ENCODE assay signal across 9 mouse cellular contexts in the genomic region with DNA sequence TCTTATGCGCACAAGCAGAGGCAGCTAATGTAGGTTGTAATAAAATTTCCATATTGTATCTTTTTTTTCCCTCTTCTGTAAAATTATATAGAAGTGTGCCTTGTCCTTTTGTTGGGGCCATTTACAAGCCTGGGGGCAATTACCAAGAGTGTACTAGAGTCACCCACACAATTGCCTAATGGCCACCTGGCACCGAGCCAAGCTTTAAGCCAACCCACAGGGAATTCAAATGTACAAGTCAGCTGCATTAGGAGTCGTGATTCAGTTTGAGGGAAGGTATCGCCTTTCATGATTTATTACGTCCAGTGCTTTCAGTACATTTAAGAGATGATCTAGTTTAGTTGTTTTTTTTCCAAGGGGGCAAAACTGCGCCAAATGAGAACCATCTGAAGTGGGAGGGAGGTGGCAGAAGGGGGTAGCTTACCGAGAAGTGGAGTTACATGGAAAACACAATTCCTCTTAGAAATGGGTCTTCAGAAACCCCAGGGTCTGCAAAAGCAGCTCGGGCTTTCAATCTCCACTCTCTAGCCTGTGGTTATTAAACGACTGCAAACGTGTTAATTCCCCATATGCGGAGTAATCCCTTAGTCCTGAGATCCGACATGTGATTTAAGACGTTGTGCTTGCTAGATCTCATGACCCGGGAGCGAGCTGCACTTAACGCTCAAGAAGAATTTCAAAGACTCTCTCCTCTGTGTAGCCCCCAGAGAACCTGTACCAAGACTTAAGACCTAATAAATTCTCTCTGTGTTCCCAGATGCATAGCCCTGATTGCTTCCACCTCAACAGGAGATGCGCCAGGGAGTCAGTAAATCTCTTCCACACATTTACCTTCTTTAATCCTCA.
A peak's percentile ranks its signal among the peaks of the same experiment; 100 is the strongest.
DNase-seq lines count a peak whose midpoint lies in the region; ATAC-seq lines count a peak whose summit lies in the region.
"Had no signal": no experiment of that assay in that cellular context is flagged by ENCODE, and none has a peak within 500 bp of the region (broad histone marks: within the 10 kb centered on the region; RNA-seq: fewer than 3 reads in every experiment).

No protein-coding gene starts in this region.

- no peak overlapping the region for H3K27ac ChIP-seq in kidney, embryonic 16.5 days (ENCODE audit: low read length)
- H3K27ac ChIP-seq in forebrain, embryonic 13.5 days, result no peak overlapping the region

- WGBS in kidney, embryonic 16.5 days, result 22% methylated on average over 17 of the region's 17 CpGs
- 32% methylated on average over 17 of the region's 17 CpGs for WGBS in forebrain, embryonic 13.5 days

- H3K4me3 ChIP-seq in kidney, embryonic 16.5 days (ENCODE audit: low read length), result no peak overlapping the region
- H3K4me3 ChIP-seq in forebrain, embryonic 13.5 days, result no peak overlapping the region

- DNase-seq in kidney, adult 18-20 months, result no peak
- peak; percentile 84 for DNase-seq in NIH3T3 (ENCODE audit: low read depth)
- peak; percentile 84 for DNase-seq in mesoderm, embryonic 11.5 days (ENCODE audit: low read depth, low spot score)
- DNase-seq in heart, postnatal 10 days, result no peak
- DNase-seq in layer of hippocampus, adult 11-12 months (ENCODE audit: low spot score), result no peak
- DNase-seq in spleen, postnatal 10 days (ENCODE audit: low spot score in 2 of 2), result no peak
- DNase-seq: right cerebral cortex, postnatal 25 days had no signal

- no peaks in the 10 kb centered on the region for H3K9me3 ChIP-seq in kidney, embryonic 16.5 days (ENCODE audit: low read length)
- H3K9me3 ChIP-seq in forebrain, embryonic 13.5 days (replicated peaks), result no peaks in the 10 kb centered on the region

- no peak overlapping the region for H3K9ac ChIP-seq in kidney, embryonic 16.5 days (replicated peaks; ENCODE audit: low read length)
- H3K9ac ChIP-seq in forebrain, embryonic 13.5 days, result no peak overlapping the region

- peaks cover 12% of the 10 kb centered on the region for H3K27me3 ChIP-seq in kidney, embryonic 16.5 days (ENCODE audit: insufficient read depth, low read length)
- peaks cover 20% of the 10 kb centered on the region; the same call in 1 of the 2 replicates for H3K27me3 ChIP-seq in forebrain, embryonic 13.5 days

- intact Hi-C loops in heart, postnatal 10 days (cut with DNase I), result no loop called here

- H3K4me1 ChIP-seq in kidney, embryonic 16.5 days (ENCODE audit: insufficient read depth, low read length), result peaks cover 3% of the 10 kb centered on the region; the same call in 1 of the 2 replicates
- H3K4me1 ChIP-seq in forebrain, embryonic 13.5 days, result peaks cover 20% of the 10 kb centered on the region

- no peaks in the 10 kb centered on the region for H3K36me3 ChIP-seq in kidney, embryonic 16.5 days (ENCODE audit: insufficient read depth, low read length)
- H3K36me3 ChIP-seq in forebrain, embryonic 13.5 days (ENCODE audit: poor library complexity, severe bottlenecking), result no peaks in the 10 kb centered on the region

- peak overlapping the region; percentile 1; the same call in 1 of the 2 replicates for H3K4me2 ChIP-seq in kidney, embryonic 16.5 days (replicated peaks; ENCODE audit: low read depth, low read length)
- peak overlapping the region; percentile 16; the same call in 1 of the 2 replicates for H3K4me2 ChIP-seq in forebrain, embryonic 13.5 days

- ATAC-seq in kidney, embryonic 16.5 days (ENCODE audit: low FRiP score, low TSS enrichment), result peak; percentile 57; the same call in 1 of the 2 replicates
- ATAC-seq in forebrain, embryonic 13.5 days, result peak; percentile 85

Comparison
In these comparisons a context has a peak if more than half of its experiments do, and no peak if none do; other contexts are left out.
1. DNase-seq: peak in NIH3T3 (single experiment) and mesoderm, embryonic 11.5 days (single experiment); none in kidney, adult 18-20 months (single experiment), heart, postnatal 10 days (0 of 2), layer of hippocampus, adult 11-12 months (single experiment) and spleen, postnatal 10 days (0 of 2).